Mouse (Mus musculus) intestine, embryonic 14.5 days (tissue): Measurements from ENCODE around the gene Gm49392. TPM values are rescaled to one million over a fixed set of nuclear protein-coding genes. Genes with fewer than 3 reads are reported as not detected.
"Not testable (repeated sequence)": the region's sequence is repeated elsewhere in the genome, so short reads cannot be mapped to it uniquely, and the experiment has no call there.

Experiments used
- ATAC-seq: fragments of 200-750 bp; cut with Nextera tagmentation; replicated peaks from 2 replicates; pipeline ENCODE4 v1.8.0; 2017; ENCODE audit warnings: low read depth, moderate number of reproducible peaks, moderate TSS enrichment, moderate library complexity; ENCODE audit not compliant: low FRiP score, low TSS enrichment
- DNase-seq: peaks from one replicate; pipeline ENCODE4 v3.0.0-alpha.2; 2018; ENCODE audit warnings: low spot score
- H3K27ac ChIP-seq: fragments of 300-500 bp; sonication (generic); 2 replicates; pipeline ENCODE4 v1.5.1; 2014; ENCODE audit warnings: low read depth, mild to moderate bottlenecking, control low read depth
- H3K27me3 ChIP-seq: fragments of 300-500 bp; sonication (generic); replicated peaks from 2 replicates; pipeline ENCODE4 v1.6.1; 2014; ENCODE audit warnings: low read length, control low read depth; ENCODE audit not compliant: control insufficient read depth, insufficient read depth
- H3K36me3 ChIP-seq: fragments of 300-500 bp; sonication (generic); 2 replicates; pipeline ENCODE4 v1.6.1; 2014; ENCODE audit warnings: low read length, control low read depth; ENCODE audit not compliant: control insufficient read depth, insufficient read depth
- H3K4me1 ChIP-seq: fragments of 300-500 bp; sonication (generic); replicated peaks from 2 replicates; pipeline ENCODE4 v1.6.1; 2014; ENCODE audit warnings: low read length, control low read depth, mixed read lengths; ENCODE audit not compliant: control insufficient read depth, insufficient read depth
- H3K4me2 ChIP-seq: fragments of 300-500 bp; sonication (generic); 2 replicates; pipeline ENCODE4 v1.6.1; 2014; ENCODE audit warnings: low read length
- H3K4me3 ChIP-seq: fragments of 300-500 bp; sonication (generic); 2 replicates; pipeline ENCODE4 v1.5.1; 2014; ENCODE audit warnings: low read depth, low read length, control low read depth, mixed read lengths
- H3K9ac ChIP-seq: fragments of 300-500 bp; sonication (generic); 2 replicates; pipeline ENCODE4 v1.6.1; 2014; ENCODE audit warnings: mild to moderate bottlenecking, low read length
- H3K9me3 ChIP-seq: fragments of 300-500 bp; sonication (generic); 2 replicates; pipeline ENCODE4 v1.6.1; 2016; ENCODE audit warnings: low read length, control low read depth; ENCODE audit not compliant: control insufficient read depth
- WGBS: fragments of 180-500 bp; shearing (Covaris S2); extraction: QIAGEN DNeasy Blood & Tissue Kit; methylation state at CpG from one replicate; pipeline ENCODE4 v1.1.7; 2014; 5-methylcytosine and 5-hydroxymethylcytosine counted together
- polyA plus RNA-seq: library from polyadenylated mRNA; unstranded; fragments of >200 nt; fragmentation: Nextera tagmentation; extraction: Ambion mirVana; gene quantifications from 2 replicates; pipeline ENCODE4 v1.2.1, GENCODE M21; 2014

Gm49392 gene
- not detected in 2 replicates for polyA plus RNA-seq

DNA sequence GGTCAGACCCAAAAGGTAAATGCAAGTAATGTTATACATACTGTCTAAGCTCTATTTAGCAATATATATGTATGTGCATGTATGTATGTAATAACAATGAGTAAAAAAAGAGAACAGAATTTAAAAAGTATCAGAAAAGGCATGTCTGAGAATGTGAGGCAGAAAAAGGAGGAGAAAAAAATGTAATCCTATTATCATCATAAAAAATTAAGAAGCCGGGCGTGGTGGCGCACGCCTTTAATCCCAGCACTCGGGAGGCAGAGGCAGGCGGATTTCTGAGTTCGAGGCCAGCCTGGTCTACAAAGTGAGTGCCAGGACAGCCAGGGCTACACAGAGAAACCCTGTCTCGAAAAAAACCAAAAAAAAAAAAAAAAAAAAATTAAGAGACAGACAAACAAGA lies at the start of gene Gm49392:
Gene Gm49392 (minus strand): TSS at position 101 of the 400 bp plus-strand sequence.
- H3K27me3 ChIP-seq, H3K9ac ChIP-seq, H3K4me2 ChIP-seq, DNase-seq, H3K9me3 ChIP-seq, H3K4me3 ChIP-seq, H3K27ac ChIP-seq, H3K4me1 ChIP-seq, ATAC-seq, H3K36me3 ChIP-seq: not testable (repeated sequence)
- 92% methylated on average over 6 of the region's 8 CpGs for WGBS

- 82% methylated on average over 3 of the region's 3 CpGs for WGBS
- not testable (repeated sequence) for H3K4me1 ChIP-seq, H3K9ac ChIP-seq, ATAC-seq, H3K9me3 ChIP-seq, DNase-seq, H3K36me3 ChIP-seq, H3K27ac ChIP-seq, H3K4me2 ChIP-seq, H3K27me3 ChIP-seq, H3K4me3 ChIP-seq
Measured at GRCm38 (mm10) chr13:60941884-60942283, 45.2 kb upstream of the Gm49392 start, which contains the start of gene Tpbpa. Tpbpa (minus strand) TSS chr13:60941984.

DNA sequence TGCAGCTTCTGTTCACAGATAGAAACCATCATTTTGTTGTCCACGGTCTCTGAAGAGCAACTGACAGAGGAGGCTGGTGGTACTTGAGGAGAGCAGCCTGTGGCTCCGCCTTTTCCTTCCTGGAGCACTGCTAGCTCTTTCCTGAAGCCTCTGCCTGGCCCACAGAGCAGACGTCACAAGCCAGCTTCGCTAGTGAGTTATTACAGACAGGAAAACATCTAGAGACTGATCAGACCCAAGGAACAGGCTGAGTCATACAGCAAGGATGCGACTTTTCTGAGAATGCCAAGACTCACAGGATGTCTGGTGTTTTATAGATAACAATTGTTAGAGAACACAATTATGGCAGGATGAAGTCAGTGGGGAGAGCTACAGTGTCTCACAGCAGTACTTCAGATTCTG lies 39.8 kb upstream of the Gm49392 start, which contains the start of the genes Gm49391 and Ctla2a:
Gene Gm49391 (minus strand): TSS at position 72 of the 402 bp plus-strand sequence.
Gene Ctla2a (minus strand): TSS at position 126 of the 402 bp plus-strand sequence.
- H3K27me3 ChIP-seq = no peaks in the 10 kb centered on the region
- no peak for ATAC-seq
- no peaks in the 10 kb centered on the region for H3K4me1 ChIP-seq
- no peak for DNase-seq
- H3K9ac ChIP-seq = no peak within 1 kb of the TSS
- H3K9me3 ChIP-seq = no peaks in the 10 kb centered on the region
- no peaks in the 10 kb centered on the region for H3K36me3 ChIP-seq
- 60% methylated on average over 5 of the region's 5 CpGs for WGBS
- no peak within 1 kb of the TSS for H3K4me3 ChIP-seq
- no peak within 1 kb of the TSS for H3K27ac ChIP-seq
- no peak within 1 kb of the TSS for H3K4me2 ChIP-seq

DNA sequence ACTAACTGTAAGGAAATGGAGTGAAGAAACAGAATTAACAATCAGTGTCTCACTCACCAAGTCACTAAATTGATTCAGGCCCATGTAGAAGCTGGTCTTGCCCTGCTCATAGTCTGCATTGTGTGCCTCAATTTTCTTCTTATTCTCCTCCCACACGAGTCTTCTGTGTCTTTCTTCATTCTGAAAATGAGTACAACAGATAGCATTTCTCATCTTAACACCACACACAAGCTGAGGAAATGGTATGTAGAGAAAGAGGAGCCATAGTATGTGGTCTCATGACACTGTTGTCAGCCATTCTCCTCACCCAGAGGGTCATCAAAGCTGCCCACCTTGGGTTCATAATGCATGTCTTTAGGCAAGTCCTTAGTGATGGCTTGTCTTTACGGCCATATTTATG lies 38.8 kb upstream of the Gm49392 start, which contains the start of gene Gm49393:
Gene Gm49393 (minus strand): TSS at position 101 of the 400 bp plus-strand sequence.
- not testable (repeated sequence) for H3K27me3 ChIP-seq, ATAC-seq, H3K4me2 ChIP-seq, H3K27ac ChIP-seq, H3K4me1 ChIP-seq, H3K36me3 ChIP-seq, H3K9me3 ChIP-seq, DNase-seq, H3K4me3 ChIP-seq, H3K9ac ChIP-seq
- 77% methylated on average over 2 of the region's 2 CpGs for WGBS

- DNase-seq, H3K4me2 ChIP-seq, H3K36me3 ChIP-seq, H3K9me3 ChIP-seq, H3K4me3 ChIP-seq, H3K9ac ChIP-seq, H3K27me3 ChIP-seq, ATAC-seq, H3K4me1 ChIP-seq, H3K27ac ChIP-seq: not testable (repeated sequence)
- 83% methylated on average over 2 of the region's 2 CpGs for WGBS
Measured at GRCm38 (mm10) chr13:60904780-60905179, 8.1 kb upstream of the Gm49392 start, which contains the start of gene Tpbpb. Tpbpb (minus strand) TSS chr13:60904880.

GRCm38 (mm10) chr13:60897328-60897727 lies 634 bp upstream of the Gm49392 start, which contains the start of gene Ctla2b:
Ctla2b (minus strand) TSS chr13:60897447.
- 38% methylated on average over 3 of the region's 3 CpGs for WGBS
- Histone ChIP-seq H3K27me3 (no peaks in the 10 kb centered on the region), H3K36me3 (no peaks in the 10 kb centered on the region), H3K4me3 (no peak within 1 kb of the TSS), H3K9ac (no peak within 1 kb of the TSS), H3K9me3 (no peaks in the 10 kb centered on the region), H3K4me1 (no peaks in the 10 kb centered on the region), H3K27ac (no peak within 1 kb of the TSS), H3K4me2 (no peak within 1 kb of the TSS)
- DNase-seq (no peak), ATAC-seq (no peak)

DNA sequence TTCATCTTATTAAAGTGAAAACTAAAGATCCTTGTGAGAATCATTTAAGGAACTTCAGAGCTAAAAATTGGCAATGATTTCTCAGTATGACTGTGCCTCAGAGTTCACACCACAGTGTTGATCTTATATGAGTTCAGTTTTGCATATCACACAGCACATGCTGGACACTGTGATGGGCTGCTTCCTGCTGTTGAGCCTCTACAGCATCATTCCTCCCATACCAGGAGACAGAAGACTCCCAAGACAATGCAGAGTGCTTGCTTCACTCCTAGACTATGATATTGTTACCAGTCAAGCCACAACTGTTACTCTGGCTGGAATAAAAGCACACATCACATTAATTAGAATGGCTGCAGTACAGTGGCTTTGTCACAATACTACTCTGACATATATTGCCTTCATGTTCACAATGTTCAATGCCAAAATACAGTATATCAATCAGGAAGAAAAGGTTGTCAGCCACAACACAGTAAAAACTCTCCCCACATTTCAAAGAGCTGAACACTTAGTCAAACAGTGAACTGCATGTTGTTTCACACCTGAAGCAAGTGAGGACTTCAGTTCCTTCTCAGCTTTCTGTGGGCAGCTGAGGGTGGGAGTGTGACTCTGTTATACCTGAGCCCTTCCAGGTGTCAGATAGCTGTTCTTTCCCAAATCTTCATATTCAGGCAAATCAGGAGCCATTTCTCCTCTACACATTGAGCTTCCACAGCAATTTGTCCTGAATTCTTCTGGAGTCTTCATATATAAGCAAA lies 1.1 kb downstream of the Gm49392 start:
- DNase-seq (no peak), ATAC-seq (no peak)
- H3K9ac ChIP-seq = no peak overlapping the region
- no peaks in the 10 kb centered on the region for H3K36me3 ChIP-seq
- no peaks in the 10 kb centered on the region for H3K9me3 ChIP-seq
- H3K4me3 ChIP-seq = no peak overlapping the region
- no peaks in the 10 kb centered on the region for H3K4me1 ChIP-seq
- H3K4me2 ChIP-seq = no peak overlapping the region
- no peaks in the 10 kb centered on the region for H3K27me3 ChIP-seq
- H3K27ac ChIP-seq = no peak overlapping the region

- no peak for DNase-seq
- 73% methylated on average over 1 of the region's 1 CpGs for WGBS
- Histone ChIP-seq H3K27me3 (no peaks in the 10 kb centered on the region), H3K4me1 (no peaks in the 10 kb centered on the region), H3K27ac (no peak overlapping the region), H3K36me3 (no peaks in the 10 kb centered on the region), H3K9me3 (no peaks in the 10 kb centered on the region), H3K9ac (no peak overlapping the region), H3K4me2 (no peak overlapping the region), H3K4me3 (no peak overlapping the region)
- no peak for ATAC-seq
Measured at GRCm38 (mm10) chr13:60892301-60892700, 4.4 kb downstream of the Gm49392 start.

- ATAC-seq (no peak), DNase-seq (no peak)
- H3K4me3 ChIP-seq = no peak within 1 kb of the TSS
- 52% methylated on average over 1 of the region's 1 CpGs for WGBS
- no peaks in the 10 kb centered on the region for H3K36me3 ChIP-seq
- H3K27ac ChIP-seq = no peak within 1 kb of the TSS
- no peak within 1 kb of the TSS for H3K4me2 ChIP-seq
- no peaks in the 10 kb centered on the region for H3K9me3 ChIP-seq
- H3K27me3 ChIP-seq = no peaks in the 10 kb centered on the region
- no peak within 1 kb of the TSS for H3K9ac ChIP-seq
- H3K4me1 ChIP-seq = no peaks in the 10 kb centered on the region
Measured at GRCm38 (mm10) chr13:60864281-60864680, 32.4 kb downstream of the Gm49392 start, which contains the start of gene 4930486L24Rik. 4930486L24Rik (minus strand) TSS chr13:60864475.
